Comparison of ENCODE assay signal across 22 mouse cellular contexts in the genomic region with DNA sequence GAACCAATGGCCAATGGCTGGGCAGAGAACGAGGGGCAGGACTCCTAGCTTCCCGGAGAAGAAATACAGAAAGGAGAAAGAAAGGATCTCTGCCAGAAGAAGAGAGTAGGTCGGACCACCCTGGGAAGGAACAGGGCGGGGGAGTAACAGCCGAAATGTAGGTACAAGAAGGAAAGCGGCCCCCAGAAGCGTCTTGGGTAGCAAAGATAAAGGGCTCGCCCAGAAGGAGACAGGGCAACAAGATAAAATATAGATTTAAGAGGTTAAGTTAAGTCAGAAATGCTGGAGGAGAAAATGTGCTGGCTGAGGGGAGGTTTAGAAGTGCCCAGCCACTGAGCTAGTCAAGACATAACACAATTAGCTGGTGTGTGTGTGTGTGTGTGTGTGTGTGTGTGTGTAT. TPM values are rescaled to one million over a fixed set of nuclear protein-coding genes. Genes with fewer than 3 reads are reported as not detected.
DNase-seq lines count a peak whose midpoint lies in the region; ATAC-seq and TF ChIP-seq lines count a peak whose summit lies in the region.
"Had no signal": no experiment of that assay in that cellular context is flagged by ENCODE, and none has a peak within 500 bp of the region (broad histone marks: within the 10 kb centered on the region; RNA-seq: fewer than 3 reads in every experiment).

No protein-coding gene starts in this region.

- no peak for DNase-seq in liver, embryonic 11.5 days (ENCODE audit: low spot score)
- DNase-seq in embryo, embryonic 9.5 days (ENCODE audit: extremely low spot score), result no peak
- no peak for DNase-seq in cerebellum, adult 2 months
- DNase-seq: adrenal gland, postnatal 10 days; B cell, adult 2 months; cerebellum, adult 11 months; cerebellum, adult 9-11 months; gastrocnemius, postnatal 10 days had no signal

- ATAC-seq in erythroblast, adult 5-6 weeks (replicated peaks; ENCODE audit: low FRiP score, poor library complexity, severe bottlenecking), result no peak
- peak; percentile 94 for ATAC-seq in liver, embryonic 11.5 days (replicated peaks; ENCODE audit: low FRiP score)
- peak; percentile 93 for ATAC-seq in liver, embryonic 15.5 days (ENCODE audit: insufficient read depth)
- peak; percentile 88 for ATAC-seq in megakaryocyte-erythroid progenitor cell, adult 5-6 weeks (replicated peaks; ENCODE audit: low FRiP score, low TSS enrichment, poor library complexity, severe bottlenecking)
- ATAC-seq in kidney, embryonic 16.5 days (ENCODE audit: low FRiP score, low TSS enrichment), result no peak
- ATAC-seq: CD4-positive, CD25-positive, alpha-beta regulatory T cell, adult 4 months; forebrain, embryonic 16.5 days had no signal

- TF ChIP-seq CTCF in cerebellum, adult 2 months (IDR thresholded peaks at IDR 0.05; ENCODE audit: borderline replicate concordance, insufficient read depth, low read depth, low read length), result no peak

- H3K4me2 ChIP-seq in liver, embryonic 11.5 days, result peak overlapping the region; percentile 36
- H3K4me2 ChIP-seq in liver, embryonic 15.5 days, result peak overlapping the region; percentile 58
- H3K4me2 ChIP-seq in kidney, embryonic 16.5 days (replicated peaks; ENCODE audit: low read depth, low read length), result no peak overlapping the region
- H3K4me2 ChIP-seq: embryonic facial prominence, embryonic 15.5 days; forebrain, embryonic 12.5 days; heart, embryonic 12.5 days; hindbrain, embryonic 14.5 days had no signal

- H3K27me3 ChIP-seq in erythroblast, embryonic 14.5 days (ENCODE audit: control insufficient read depth), result no peaks in the 10 kb centered on the region
- H3K27me3 ChIP-seq in liver, embryonic 11.5 days (replicated peaks; ENCODE audit: control insufficient read depth, insufficient read depth, low read length), result no peaks in the 10 kb centered on the region
- no peaks in the 10 kb centered on the region for H3K27me3 ChIP-seq in liver, embryonic 15.5 days
- H3K27me3 ChIP-seq in cerebellum, adult 2 months (ENCODE audit: control insufficient read depth, insufficient read depth, low read length), result no peaks in the 10 kb centered on the region
- H3K27me3 ChIP-seq in kidney, embryonic 16.5 days (ENCODE audit: insufficient read depth, low read length), result no peaks in the 10 kb centered on the region
- H3K27me3 ChIP-seq: embryonic facial prominence, embryonic 15.5 days; forebrain, embryonic 12.5 days; heart, embryonic 12.5 days had no signal

- peak overlapping the region; percentile 62; the same call in 1 of the 2 replicates for H3K27ac ChIP-seq in liver, embryonic 11.5 days (ENCODE audit: low read depth, low read length)
- peak overlapping the region; percentile 70 for H3K27ac ChIP-seq in liver, embryonic 15.5 days (replicated peaks)
- no peak overlapping the region for H3K27ac ChIP-seq in cerebellum, adult 2 months (ENCODE audit: insufficient read depth, low read length)
- no peak overlapping the region for H3K27ac ChIP-seq in kidney, embryonic 16.5 days (ENCODE audit: low read length)
- H3K27ac ChIP-seq: embryonic facial prominence, embryonic 15.5 days; forebrain, embryonic 12.5 days; hindbrain, embryonic 10.5 days; hindbrain, embryonic 14.5 days had no signal

- WGBS in liver, embryonic 11.5 days, result 59% methylated on average over 8 of the region's 8 CpGs
- WGBS in liver, embryonic 15.5 days (ENCODE audit: insufficient replicate concordance), result 21% methylated on average over 8 of the region's 8 CpGs
- 91% methylated on average over 8 of the region's 8 CpGs for WGBS in cerebellum, adult 2 months
- 91% methylated on average over 8 of the region's 8 CpGs for WGBS in kidney, embryonic 16.5 days

- H3K4me1 ChIP-seq in erythroblast, embryonic 14.5 days (ENCODE audit: control insufficient read depth), result peaks cover 51% of the 10 kb centered on the region
- H3K4me1 ChIP-seq in liver, embryonic 11.5 days (replicated peaks; ENCODE audit: control insufficient read depth, insufficient read depth, low read length), result no peaks in the 10 kb centered on the region; the same call in 1 of the 2 replicates
- peaks cover 27% of the 10 kb centered on the region for H3K4me1 ChIP-seq in liver, embryonic 15.5 days (replicated peaks)
- no peaks in the 10 kb centered on the region for H3K4me1 ChIP-seq in cerebellum, adult 2 months (ENCODE audit: control insufficient read depth, insufficient read depth, low read length)
- no peaks in the 10 kb centered on the region for H3K4me1 ChIP-seq in kidney, embryonic 16.5 days (ENCODE audit: insufficient read depth, low read length)
- H3K4me1 ChIP-seq: embryonic facial prominence, embryonic 15.5 days; forebrain, embryonic 12.5 days; heart, embryonic 12.5 days; hindbrain, embryonic 10.5 days had no signal

- peak overlapping the region; percentile 47 for H3K4me3 ChIP-seq in erythroblast, embryonic 14.5 days (replicated peaks)
- H3K4me3 ChIP-seq in liver, embryonic 11.5 days (ENCODE audit: low read depth, low read length), result no peak overlapping the region
- H3K4me3 ChIP-seq in liver, embryonic 15.5 days (replicated peaks), result no peak overlapping the region; the same call in 1 of the 2 replicates
- no peak overlapping the region for H3K4me3 ChIP-seq in cerebellum, adult 2 months (replicated peaks; ENCODE audit: insufficient read depth, low read depth, low read length)
- no peak overlapping the region for H3K4me3 ChIP-seq in kidney, embryonic 16.5 days (ENCODE audit: low read length)
- H3K4me3 ChIP-seq: embryonic facial prominence, embryonic 15.5 days; forebrain, embryonic 12.5 days; heart, embryonic 12.5 days; hindbrain, embryonic 10.5 days had no signal

- H3K9ac ChIP-seq in liver, embryonic 11.5 days (ENCODE audit: low read depth, low read length), result peak overlapping the region; percentile 13; the same call in 1 of the 2 replicates
- no peak overlapping the region for H3K9ac ChIP-seq in liver, embryonic 15.5 days
- no peak overlapping the region for H3K9ac ChIP-seq in kidney, embryonic 16.5 days (replicated peaks; ENCODE audit: low read length)
- H3K9ac ChIP-seq: embryonic facial prominence, embryonic 15.5 days; forebrain, embryonic 12.5 days; heart, embryonic 12.5 days; hindbrain, embryonic 14.5 days had no signal

- no peak for TF ChIP-seq POLR2A in cerebellum, adult 2 months (IDR thresholded peaks at IDR 0.05; ENCODE audit: borderline replicate concordance, insufficient read depth, low read length)

- peaks cover 75% of the 10 kb centered on the region for H3K36me3 ChIP-seq in erythroblast, embryonic 14.5 days (ENCODE audit: control insufficient read depth)
- no peaks in the 10 kb centered on the region; the same call in 1 of the 2 replicates for H3K36me3 ChIP-seq in liver, embryonic 11.5 days (ENCODE audit: control insufficient read depth, insufficient read depth, low read length)
- peaks cover 21% of the 10 kb centered on the region for H3K36me3 ChIP-seq in liver, embryonic 15.5 days (replicated peaks)
- H3K36me3 ChIP-seq in kidney, embryonic 16.5 days (ENCODE audit: insufficient read depth, low read length), result no peaks in the 10 kb centered on the region
- H3K36me3 ChIP-seq: embryonic facial prominence, embryonic 15.5 days; forebrain, embryonic 12.5 days; heart, embryonic 12.5 days had no signal

- H3K9me3 ChIP-seq in erythroblast, embryonic 14.5 days (ENCODE audit: control insufficient read depth, low read length), result peaks cover 5% of the 10 kb centered on the region; the same call in 1 of the 2 replicates
- no peaks in the 10 kb centered on the region for H3K9me3 ChIP-seq in liver, embryonic 11.5 days (ENCODE audit: control insufficient read depth, low read length)
- H3K9me3 ChIP-seq in liver, embryonic 15.5 days (replicated peaks), result no peaks in the 10 kb centered on the region
- H3K9me3 ChIP-seq in kidney, embryonic 16.5 days (ENCODE audit: low read length), result no peaks in the 10 kb centered on the region
- H3K9me3 ChIP-seq: embryonic facial prominence, embryonic 15.5 days; forebrain, embryonic 12.5 days; G1E; heart, embryonic 12.5 days; hindbrain, embryonic 10.5 days had no signal

RNA-seq across cellular contexts. Expression of a gene that starts 30.4 kb away (rescaled TPM):
- 1.2 and 1.4 TPM in 2 replicates for polyA plus RNA-seq in erythroblast, embryonic 14.5 days (2012)
- 88.4 and 93.6 TPM in 2 replicates for total RNA-seq in erythroblast, adult 5-6 weeks (2015; ENCODE audit: low replicate concordance)
- 154 and 207 TPM in 2 replicates for total RNA-seq in erythroblast, adult 5-6 weeks (2017; ENCODE audit: low replicate concordance)
- 14.5 and 18.5 TPM in 2 replicates for polyA plus RNA-seq in liver, embryonic 11.5 days (2014; fragmentation: Nextera tagmentation; extraction: Ambion mirVana)
- 8.6 and 10.2 TPM in 2 replicates for polyA plus RNA-seq in liver, embryonic 15.5 days (2015; fragmentation: Nextera tagmentation; extraction: Ambion mirVana)
- 62.2 and 81.3 TPM in 2 replicates for total RNA-seq in megakaryocyte-erythroid progenitor cell, adult 5-6 weeks (2014; fragmentation: Nextera tagmentation)
- total RNA-seq in megakaryocyte-erythroid progenitor cell, adult 5-6 weeks (2017), result 49.6 and 87.1 TPM in 2 replicates
- polyA plus RNA-seq in cerebellum, adult 2 months (2012; rRNA removed), result 2.3 and 2.5 TPM in 2 replicates
- 7.2 and 9.3 TPM in 2 replicates for polyA plus RNA-seq in kidney, embryonic 16.5 days (2015; fragmentation: Nextera tagmentation; extraction: Ambion mirVana)

RNA-seq across cellular contexts. Expression of a gene that starts 30.6 kb away (rescaled TPM):
- polyA plus RNA-seq in erythroblast, embryonic 14.5 days (2012), result not detected in 2 replicates
- total RNA-seq in erythroblast, adult 5-6 weeks (2015; ENCODE audit: low replicate concordance), result 0.96 and 3.3 TPM in 2 replicates
- total RNA-seq in erythroblast, adult 5-6 weeks (2017; ENCODE audit: low replicate concordance), result 0.14 and 2.2 TPM in 2 replicates
- 0.04 and 0.13 TPM in 2 replicates for polyA plus RNA-seq in liver, embryonic 11.5 days (2014; fragmentation: Nextera tagmentation; extraction: Ambion mirVana)
- polyA plus RNA-seq in liver, embryonic 15.5 days (2015; fragmentation: Nextera tagmentation; extraction: Ambion mirVana), result 0.07 and 0.09 TPM in 2 replicates
- total RNA-seq in megakaryocyte-erythroid progenitor cell, adult 5-6 weeks (2014; fragmentation: Nextera tagmentation), result not detected in 2 replicates
- total RNA-seq in megakaryocyte-erythroid progenitor cell, adult 5-6 weeks (2017), result not detected in 2 replicates
- polyA plus RNA-seq in cerebellum, adult 2 months (2012; rRNA removed), result 0.08 and 0.13 TPM in 2 replicates
- 0.81 and 1.0 TPM in 2 replicates for polyA plus RNA-seq in kidney, embryonic 16.5 days (2015; fragmentation: Nextera tagmentation; extraction: Ambion mirVana)
- polyA plus RNA-seq: CD4-positive, CD25-positive, alpha-beta regulatory T cell, adult 4 months; G1E; heart, embryonic 16.5 days; hindbrain, embryonic 10.5 days had no signal

Comparison
In these comparisons a context has a peak if more than half of its experiments do, and no peak if none do; other contexts are left out.
1. ATAC-seq: peak in liver, embryonic 11.5 days (single experiment), liver, embryonic 15.5 days (single experiment) and megakaryocyte-erythroid progenitor cell, adult 5-6 weeks (single experiment); none in erythroblast, adult 5-6 weeks (single experiment) and kidney, embryonic 16.5 days (single experiment).
2. H3K27ac ChIP-seq: peak in liver, embryonic 11.5 days (single experiment) and liver, embryonic 15.5 days (single experiment); none in cerebellum, adult 2 months (single experiment) and kidney, embryonic 16.5 days (single experiment).